Mouse (Mus musculus): Measurements from ENCODE around the gene Slc8a2. TPM values are rescaled to one million over a fixed set of nuclear protein-coding genes. Genes with fewer than 3 reads are reported as not detected.

Slc8a2 gene
- not detected for polyA plus RNA-seq (2017; shearing (Covaris generic))

GRCm38 (mm10) chr7:16129421-16129845, at the start of gene Slc8a2:
Gene Slc8a2 (plus strand): TSS chr7:16129826.

GRCm38 (mm10) chr7:16098021-16099017, 31.3 kb upstream of the Slc8a2 start, which contains the start of gene Napa:
Gene Napa (plus strand): TSS chr7:16098458.

GRCm38 (mm10) chr7:16119569-16120261, 9.9 kb upstream of the Slc8a2 start, which contains the start of gene Kptn:
Gene Kptn (plus strand): TSS chr7:16119895.

GRCm38 (mm10) chr7:16174597-16175541, 45.2 kb downstream of the Slc8a2 start, which contains the start of gene Meis3:
Gene Meis3 (plus strand): TSS chr7:16175090.

Other genes with a start within 250 kb of the Slc8a2 start
- not detected for gene Crx, start 249.9 kb upstream of the Slc8a2 start, polyA plus RNA-seq (2017; shearing (Covaris generic))
- 0.34 TPM for gene Crxos, start 247.2 kb upstream of the Slc8a2 start, polyA plus RNA-seq (2017; shearing (Covaris generic))
- 386 TPM for gene Selenow, start 207.4 kb upstream of the Slc8a2 start, polyA plus RNA-seq (2017; shearing (Covaris generic))
- gene Nop53, start 183.8 kb upstream of the Slc8a2 start, polyA plus RNA-seq (2017; shearing (Covaris generic)): 611 TPM
- gene Ehd2, start 162.3 kb upstream of the Slc8a2 start, polyA plus RNA-seq (2017; shearing (Covaris generic)): 0.12 TPM
- gene Bicra, start 81.9 kb upstream of the Slc8a2 start, polyA plus RNA-seq (2017; shearing (Covaris generic)): 5.0 TPM
- 0.49 TPM for gene Zfp541, start 68.0 kb upstream of the Slc8a2 start, polyA plus RNA-seq (2017; shearing (Covaris generic))
- gene Napa, start 31.4 kb upstream of the Slc8a2 start, polyA plus RNA-seq (2017; shearing (Covaris generic)): 297 TPM
- 25.8 TPM for gene Kptn, start 9.9 kb upstream of the Slc8a2 start, polyA plus RNA-seq (2017; shearing (Covaris generic))
- gene Meis3, start 45.3 kb downstream of the Slc8a2 start, polyA plus RNA-seq (2017; shearing (Covaris generic)): 44.3 TPM
- gene Dhx34, start 92.2 kb downstream of the Slc8a2 start, polyA plus RNA-seq (2017; shearing (Covaris generic)): 18.6 TPM
- not detected for gene C5ar2, start 114.3 kb downstream of the Slc8a2 start, polyA plus RNA-seq (2017; shearing (Covaris generic))
- gene C5ar1, start 129.7 kb downstream of the Slc8a2 start, polyA plus RNA-seq (2017; shearing (Covaris generic)): not detected
- gene Inafm1, start 143.8 kb downstream of the Slc8a2 start, polyA plus RNA-seq (2017; shearing (Covaris generic)): 2.8 TPM
- 97.9 TPM for gene Ccdc9, start 157.0 kb downstream of the Slc8a2 start, polyA plus RNA-seq (2017; shearing (Covaris generic))
- 74.6 TPM for gene Bbc3, start 178.6 kb downstream of the Slc8a2 start, polyA plus RNA-seq (2017; shearing (Covaris generic))